Mouse (Mus musculus): ENCODE results near the gene Dpp6. TPM values are rescaled to one million over a fixed set of nuclear protein-coding genes. Genes with fewer than 3 reads are reported as not detected.

The Dpp6 gene
- 100 to 1,000 TPM; 203 to 213 TPM for total RNA-seq (2021)
- long read RNA-seq, full-length matches to known transcripts = 20 of 41 reads
- long read RNA-seq, partial matches to known transcripts = 10 of 41 reads
- long read RNA-seq, other reads (novel, unspliced or antisense) = 11 of 41 reads

DNA sequence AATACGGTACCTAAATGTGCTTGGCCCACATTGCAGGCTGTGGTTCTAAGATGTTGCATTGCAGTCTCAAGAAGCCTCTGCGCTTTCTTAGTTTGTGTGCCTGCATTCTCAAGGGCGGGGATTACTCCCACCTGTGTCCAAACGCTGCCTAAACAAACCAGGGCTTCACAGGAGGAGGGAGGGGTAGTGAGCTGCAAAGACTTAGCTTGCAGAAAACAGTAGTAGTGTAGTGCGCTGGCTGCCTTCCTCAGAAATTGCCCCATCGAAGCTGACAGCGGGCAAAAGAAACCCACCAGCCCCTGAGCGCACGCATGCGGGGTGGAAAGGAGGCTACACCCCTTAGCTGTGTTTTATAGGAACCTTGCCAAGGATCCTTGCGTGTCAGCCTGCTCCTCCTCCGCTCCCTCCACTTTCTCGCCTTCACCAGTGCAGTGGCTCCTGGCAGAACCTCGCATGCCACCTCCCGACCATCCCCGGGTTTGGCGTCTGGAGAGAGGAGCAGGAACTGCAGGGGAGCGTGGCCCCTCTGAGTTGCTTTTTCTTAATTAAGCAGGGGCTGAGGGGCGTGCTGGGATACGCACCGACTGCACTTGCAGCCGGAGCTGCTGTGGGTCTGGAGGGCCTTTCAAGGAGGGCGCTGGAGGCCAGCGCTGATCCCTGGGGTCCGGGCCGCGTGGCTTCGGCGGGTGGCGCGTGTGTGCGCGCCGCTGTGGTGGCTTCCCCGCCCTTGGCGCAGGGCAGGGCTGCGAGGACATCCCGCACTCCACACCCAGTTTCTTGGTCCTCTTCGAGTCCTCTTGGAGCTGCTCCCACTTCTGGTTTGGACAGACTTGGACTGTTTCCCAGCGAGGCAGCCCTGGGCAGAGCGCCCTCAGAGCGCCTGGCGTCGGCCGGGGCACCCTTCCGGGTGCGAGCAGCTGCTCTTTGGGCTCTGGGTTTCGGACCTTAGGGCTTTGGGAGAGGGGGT, at the start of gene Dpp6:
Gene Dpp6, plus strand, starts transcription at position 229 of the 967 bp plus-strand sequence.
- peak; percentile 19 to 20 for DNase-seq (ENCODE audit: low spot score in 2 of 2)

DNA sequence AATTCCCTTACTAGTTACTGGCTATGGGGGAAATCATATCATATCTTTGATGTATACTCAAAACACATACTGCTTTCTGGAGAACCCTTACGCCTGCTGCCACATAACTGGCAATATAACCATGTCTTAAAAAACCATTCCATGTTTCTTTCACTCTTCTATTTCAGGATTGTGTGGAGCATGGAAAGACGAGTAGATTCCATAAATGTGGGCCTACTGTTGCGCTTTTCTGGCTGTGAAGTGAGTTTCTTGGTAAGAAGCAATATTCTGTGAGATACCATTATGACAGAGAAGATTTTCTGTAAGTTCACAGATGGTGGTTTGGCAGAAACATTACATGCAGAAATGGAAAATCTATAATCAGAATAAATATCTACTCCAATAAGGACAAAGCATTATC, 33.0 kb upstream of the Dpp6 start:
- no peak for DNase-seq (ENCODE audit: low spot score in 2 of 2)

GRCm38 (mm10) chr5:26795524-26795923, 21.5 kb upstream of the Dpp6 start:
- no peak for DNase-seq (ENCODE audit: low spot score in 2 of 2)

DNA sequence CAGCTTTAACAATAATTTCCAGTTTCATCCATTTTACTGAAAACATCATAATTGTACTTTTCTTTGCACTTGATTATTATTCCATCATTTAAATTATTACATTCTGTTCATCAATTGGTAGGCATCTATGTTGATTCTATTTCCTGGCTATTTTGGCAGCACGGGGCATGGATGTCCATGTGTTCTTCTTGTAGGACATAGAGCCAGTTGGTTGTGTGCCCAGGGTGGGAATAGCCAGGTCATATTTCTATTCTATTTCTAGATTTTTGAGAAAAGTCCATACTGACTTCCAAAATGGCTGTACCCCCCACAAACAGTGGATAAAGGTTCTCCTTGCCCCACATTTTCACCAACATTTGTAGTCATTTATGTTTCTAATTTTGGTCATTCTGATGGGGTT, 19.0 kb downstream of the Dpp6 start:
- DNase-seq (ENCODE audit: low spot score in 2 of 2) = no peak

- no peak for DNase-seq (ENCODE audit: low spot score in 2 of 2)
Measured at GRCm38 (mm10) chr5:26841151-26841550, 24.1 kb downstream of the Dpp6 start.

- DNase-seq (ENCODE audit: low spot score in 2 of 2) = no peak
Measured at GRCm38 (mm10) chr5:26854746-26855145, 37.7 kb downstream of the Dpp6 start.

- DNase-seq (ENCODE audit: low spot score in 2 of 2) = no peak
Measured at GRCm38 (mm10) chr5:26875449-26875848, 58.4 kb downstream of the Dpp6 start.

GRCm38 (mm10) chr5:26887496-26887895, 70.5 kb downstream of the Dpp6 start:
- DNase-seq (ENCODE audit: low spot score in 2 of 2) = no peak

- no peak for DNase-seq (ENCODE audit: low spot score in 2 of 2)
Measured at GRCm38 (mm10) chr5:26888080-26888479, 71.1 kb downstream of the Dpp6 start.

GRCm38 (mm10) chr5:26894346-26894745, 77.3 kb downstream of the Dpp6 start:
- no peak for DNase-seq (ENCODE audit: low spot score in 2 of 2)

- DNase-seq (ENCODE audit: low spot score in 2 of 2) = peak; percentile 41 to 67
Measured at GRCm38 (mm10) chr5:26903786-26904185, 86.8 kb downstream of the Dpp6 start.

GRCm38 (mm10) chr5:26904324-26905041, 87.5 kb downstream of the Dpp6 start:
- peak; percentile 57 to 69 for DNase-seq (ENCODE audit: low spot score in 2 of 2)

DNA sequence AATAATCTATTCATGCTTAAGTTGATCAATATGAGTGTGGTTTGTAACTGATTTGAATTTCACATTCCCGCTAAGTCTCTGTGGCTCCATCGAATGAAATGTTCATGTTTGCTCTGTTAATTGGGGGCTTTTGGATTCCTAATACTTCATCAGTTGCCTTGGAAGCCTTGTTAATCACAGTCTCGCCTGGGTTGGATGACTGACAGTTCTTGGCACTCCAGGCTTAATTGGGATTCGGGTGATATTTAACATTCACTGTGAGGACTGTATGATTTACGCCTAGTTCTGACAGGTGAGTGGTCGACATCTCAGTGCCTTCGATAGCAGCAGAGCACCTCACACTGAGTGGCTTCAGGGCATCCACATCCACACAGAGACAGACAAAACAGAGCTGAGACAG, 90.1 kb downstream of the Dpp6 start:
- no peak for DNase-seq (ENCODE audit: low spot score in 2 of 2)

DNA sequence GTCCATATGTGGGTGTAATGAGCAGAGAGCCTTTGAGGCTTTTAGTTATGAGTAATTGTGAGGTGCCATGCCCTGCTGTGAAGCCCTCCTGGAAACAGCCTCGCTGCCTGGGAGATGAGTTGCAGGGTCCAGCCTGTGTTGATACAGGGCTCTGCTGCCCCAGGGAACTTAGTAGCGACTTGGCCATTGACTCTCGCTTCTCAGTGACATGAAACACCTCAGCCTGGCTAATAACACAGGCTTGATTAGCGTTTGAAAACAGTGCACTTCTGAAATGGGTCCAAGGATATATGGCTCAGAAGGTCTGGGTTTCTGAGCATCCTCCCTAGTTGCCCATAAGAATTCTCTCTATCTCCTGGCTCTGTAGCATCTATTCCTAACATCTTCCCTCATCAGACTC, 91.6 kb downstream of the Dpp6 start:
- DNase-seq (ENCODE audit: low spot score in 2 of 2) = no peak

- DNase-seq (ENCODE audit: low spot score in 2 of 2) = no peak
Measured at GRCm38 (mm10) chr5:26910353-26910752, 93.3 kb downstream of the Dpp6 start.

GRCm38 (mm10) chr5:26911965-26912364, 95.0 kb downstream of the Dpp6 start:
- DNase-seq (ENCODE audit: low spot score in 2 of 2) = no peak

DNA sequence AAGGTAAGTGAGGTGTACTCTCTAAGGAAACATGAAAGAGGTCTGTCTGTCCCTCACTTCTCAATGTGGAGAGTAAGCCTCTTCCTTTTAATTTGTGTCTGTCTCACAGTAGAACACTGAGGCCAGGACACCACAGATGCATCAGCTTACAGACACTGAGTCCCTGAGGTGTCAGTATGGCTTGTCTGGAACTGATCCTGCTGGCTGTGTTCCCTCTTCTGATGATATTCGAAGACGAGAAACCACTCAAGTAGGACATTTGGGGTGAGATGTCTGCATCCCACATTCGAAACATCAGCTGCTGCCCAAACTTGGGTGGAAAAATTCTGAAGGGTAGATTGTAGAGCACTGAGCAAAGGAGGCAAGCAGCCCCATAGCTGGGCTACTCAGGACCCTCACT, 101.8 kb downstream of the Dpp6 start:
- DNase-seq (ENCODE audit: low spot score in 2 of 2) = no peak

DNA sequence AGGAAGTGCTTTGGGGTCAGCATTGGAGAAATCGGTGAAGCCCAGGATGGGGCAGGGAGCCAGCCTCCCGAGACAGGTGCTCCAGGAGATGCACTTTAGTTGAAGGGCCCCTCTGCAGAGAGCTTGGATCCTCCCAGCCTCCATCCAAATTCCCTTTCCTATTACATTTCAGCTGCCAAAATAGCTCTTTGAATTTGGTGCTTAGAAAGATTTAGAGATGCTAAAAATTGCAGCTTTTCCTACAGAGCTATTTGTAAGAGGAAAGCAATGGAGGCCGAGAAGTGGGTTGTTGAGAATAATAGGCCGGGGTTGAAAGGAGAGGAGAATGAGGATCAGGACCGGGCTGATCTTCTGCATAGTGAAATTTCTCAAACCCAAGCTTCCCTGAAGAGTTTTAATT, 107.5 kb downstream of the Dpp6 start:
- DNase-seq (ENCODE audit: low spot score in 2 of 2) = no peak

DNA sequence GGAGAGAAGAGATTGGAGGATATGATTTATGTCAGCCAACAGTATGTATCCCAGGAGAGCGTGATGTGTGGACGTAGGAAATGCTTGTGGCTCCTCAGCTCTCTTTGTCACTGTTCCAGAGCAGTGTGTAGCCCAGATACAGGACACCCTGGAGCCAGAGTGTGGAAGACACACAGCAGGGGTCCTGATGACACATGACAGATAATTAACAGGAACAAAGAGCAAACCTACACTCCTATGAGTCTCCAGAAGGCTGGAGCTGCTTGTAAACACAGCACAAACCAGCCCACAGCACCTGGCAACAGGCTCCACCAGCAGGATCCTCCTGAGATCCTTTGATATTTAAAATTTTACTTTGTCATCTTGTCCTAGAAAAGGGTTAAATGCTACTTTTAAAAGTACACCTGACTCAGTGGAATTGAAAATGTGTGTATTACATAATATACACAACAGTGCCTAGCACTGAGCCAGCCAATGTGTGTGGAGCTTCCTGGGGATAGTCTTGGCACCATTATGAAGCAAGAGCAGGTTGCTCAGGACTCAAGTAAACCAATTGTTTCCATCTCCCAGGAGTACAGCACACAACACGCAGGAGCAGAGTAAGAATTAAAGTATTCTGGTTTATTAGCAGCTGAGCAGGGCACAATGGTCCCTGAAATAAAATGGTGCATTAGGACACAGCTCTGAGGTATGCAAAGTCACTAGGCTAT, 115.6 kb downstream of the Dpp6 start:
- DNase-seq (ENCODE audit: low spot score in 2 of 2) = no peak

DNA sequence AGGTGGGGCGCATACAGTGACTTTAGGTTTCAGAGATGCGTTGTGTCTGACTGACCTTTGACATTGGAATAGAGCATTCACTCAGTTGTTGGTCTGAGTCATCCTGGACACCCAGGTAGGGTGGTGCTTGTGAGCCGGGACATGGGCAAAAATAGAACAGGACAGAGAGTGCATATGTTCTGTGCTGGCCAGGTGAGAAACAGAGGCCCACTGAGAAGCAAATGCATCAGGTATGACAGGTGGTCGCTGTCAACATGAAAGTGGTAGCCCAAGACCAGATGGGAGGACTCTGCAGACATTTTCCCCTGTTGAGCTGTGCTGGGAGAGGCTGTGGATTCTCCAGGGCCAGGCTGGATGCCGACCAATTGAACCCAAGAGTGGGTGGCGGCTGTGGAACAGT, 117.9 kb downstream of the Dpp6 start:
- no peak for DNase-seq (ENCODE audit: low spot score in 2 of 2)

DNA sequence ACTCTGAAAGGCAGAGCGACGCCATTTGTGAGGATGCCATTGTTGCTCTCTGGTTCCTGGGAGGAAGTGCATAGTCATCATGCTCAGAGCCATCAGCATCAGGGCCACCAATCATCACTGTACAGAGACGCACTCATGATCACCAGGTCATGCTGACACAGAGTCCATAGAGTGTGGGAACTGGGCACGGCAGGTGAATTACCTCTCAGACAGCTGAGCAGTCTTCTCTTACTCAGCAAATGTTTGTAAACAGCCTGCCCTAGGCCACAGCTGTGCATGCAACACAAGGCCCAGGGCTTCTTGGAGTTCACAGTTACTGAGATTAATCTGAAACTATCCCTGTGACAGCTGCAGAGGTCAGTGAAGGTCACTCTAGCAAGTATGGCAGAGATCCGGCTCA, 124.5 kb downstream of the Dpp6 start:
- no peak for DNase-seq (ENCODE audit: low spot score in 2 of 2)

Data from layer of hippocampus, postnatal 10 days (tissue).